Mouse (Mus musculus) testis, postnatal 10 days (tissue): ENCODE results near the gene Atad2b.
"Not testable (repeated sequence)": the region's sequence is repeated elsewhere in the genome, so short reads cannot be mapped to it uniquely, and the experiment has no call there.

Experiments used
- DNase-seq: peaks from one replicate; pipeline ENCODE4 v3.0.0; 2021; ENCODE audit warnings: low spot score

Atad2b gene

DNA sequence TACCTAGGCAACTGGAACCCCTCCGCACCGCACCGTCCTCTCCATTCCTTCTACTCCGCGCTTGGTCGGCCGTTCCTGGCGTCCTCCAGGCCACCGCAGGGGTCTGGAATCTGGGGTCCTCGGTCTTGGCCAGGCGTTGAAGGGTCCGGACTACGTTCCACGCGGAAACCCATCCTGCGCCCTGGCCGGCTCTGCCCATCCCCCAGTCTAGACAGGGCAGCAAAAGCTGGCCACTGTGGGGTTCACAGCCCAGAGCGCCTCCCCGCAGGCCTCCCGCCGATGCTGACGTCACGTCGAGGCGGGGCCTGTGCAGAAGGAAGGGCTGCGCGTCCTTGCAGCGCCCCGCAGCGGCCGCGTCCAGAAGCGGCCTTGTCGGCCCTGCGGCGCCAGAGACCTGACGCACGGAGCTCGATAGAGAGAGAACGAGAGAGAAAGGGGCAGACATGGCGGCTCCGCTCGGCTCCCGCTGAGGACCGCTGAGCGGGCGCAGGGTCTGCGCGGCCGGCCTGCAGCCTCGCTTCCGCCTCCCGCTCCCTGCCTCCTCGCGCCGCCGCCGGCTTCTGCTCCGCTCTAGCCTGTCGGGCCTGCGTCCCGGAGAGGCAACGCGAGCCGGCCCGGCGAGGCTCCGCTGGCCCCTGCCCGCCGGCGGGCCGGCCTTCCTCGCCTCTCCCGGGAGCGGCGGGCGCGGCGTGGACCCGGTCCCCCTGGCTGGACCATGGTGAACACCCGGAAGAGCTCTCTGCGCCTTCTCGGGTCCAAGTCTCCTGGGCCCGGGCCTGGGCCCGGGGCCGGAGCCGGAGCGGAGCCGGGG lies at the start of gene Atad2b:
Gene Atad2b, plus strand, starts transcription at position 360 of the 811 bp plus-strand sequence.
- DNase-seq = peak; percentile 98

DNA sequence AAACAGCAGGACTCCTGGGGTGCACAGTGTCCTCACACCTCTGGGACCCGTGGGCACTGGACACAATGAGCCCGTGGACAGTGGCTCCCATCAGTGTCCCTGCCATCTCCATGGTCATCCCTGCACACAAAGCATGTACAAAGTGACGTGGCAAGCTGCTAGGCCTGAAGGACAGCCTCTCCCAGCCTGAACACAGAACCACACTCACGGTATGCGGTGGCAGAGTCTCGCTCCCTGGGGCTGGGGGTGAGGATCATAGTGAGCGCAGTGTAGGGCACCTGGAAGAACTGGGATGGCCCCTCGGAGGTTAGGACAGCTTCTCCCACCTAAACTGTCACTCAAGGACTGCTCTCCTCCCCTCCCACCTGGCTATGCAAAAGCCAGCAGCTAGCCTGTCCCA lies 48.2 kb upstream of the Atad2b start:
- DNase-seq = no peak

DNA sequence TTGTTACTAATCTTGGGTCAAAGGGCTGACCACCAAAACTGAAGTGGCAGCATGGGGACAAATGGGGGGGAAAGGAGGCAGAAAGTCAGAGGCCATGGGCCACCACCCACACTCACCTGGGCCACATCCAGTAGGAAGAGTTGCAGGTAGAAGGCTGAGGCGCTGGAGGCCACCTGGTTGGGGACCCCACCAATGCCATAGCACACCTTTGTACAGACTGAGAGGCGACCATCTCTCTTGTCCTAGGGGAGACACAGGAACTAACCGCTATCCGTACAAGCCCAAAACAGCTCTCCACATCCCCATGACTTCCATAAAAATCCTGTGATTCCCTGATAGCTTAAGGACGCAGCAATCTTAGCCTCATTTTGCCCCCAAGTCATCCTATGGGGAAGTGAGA lies 45.9 kb upstream of the Atad2b start:
- no peak for DNase-seq

DNA sequence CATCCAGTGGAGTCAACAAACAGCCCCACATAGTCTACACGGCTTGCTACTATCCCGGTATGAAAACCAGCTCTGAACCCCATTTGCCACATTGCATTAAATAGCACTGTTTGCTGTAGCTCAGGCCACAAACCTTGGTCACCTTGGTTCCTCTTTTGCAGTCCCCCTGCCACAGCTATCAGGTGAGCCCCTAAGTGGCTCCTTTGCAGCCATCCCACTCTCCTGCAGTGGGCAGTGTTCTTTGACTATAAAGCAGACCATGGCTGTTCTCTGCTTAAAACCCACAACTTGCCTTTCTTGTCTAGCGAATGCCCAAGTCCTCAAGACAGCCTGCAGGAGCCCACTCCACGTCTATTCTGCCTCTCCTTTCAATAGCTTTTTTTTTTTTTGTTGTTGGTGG lies 44.9 kb upstream of the Atad2b start:
- no peak for DNase-seq

DNA sequence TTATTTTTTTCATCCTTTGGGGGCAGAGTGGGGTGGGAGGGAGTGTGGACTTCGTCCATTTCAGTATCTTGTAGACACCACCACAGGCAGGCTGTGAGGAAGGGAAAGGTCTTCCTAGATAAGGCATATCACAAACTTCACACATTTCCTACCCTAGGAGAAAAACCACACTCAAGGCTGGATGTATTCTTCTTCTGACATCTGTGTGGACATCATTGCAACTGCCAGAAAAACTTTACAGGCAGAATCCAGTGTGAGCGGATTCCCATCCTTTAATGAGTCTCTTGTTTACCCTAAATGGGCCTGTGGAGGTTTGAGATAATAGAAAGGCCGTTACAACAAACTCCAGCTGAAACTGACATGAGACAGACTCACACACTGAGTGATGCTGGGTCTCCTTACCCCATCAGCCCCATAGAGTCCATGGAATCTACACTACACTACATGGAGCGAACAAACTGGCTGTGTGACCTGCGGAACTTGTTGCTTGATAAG lies 44.1 kb upstream of the Atad2b start:
- no peak for DNase-seq

DNA sequence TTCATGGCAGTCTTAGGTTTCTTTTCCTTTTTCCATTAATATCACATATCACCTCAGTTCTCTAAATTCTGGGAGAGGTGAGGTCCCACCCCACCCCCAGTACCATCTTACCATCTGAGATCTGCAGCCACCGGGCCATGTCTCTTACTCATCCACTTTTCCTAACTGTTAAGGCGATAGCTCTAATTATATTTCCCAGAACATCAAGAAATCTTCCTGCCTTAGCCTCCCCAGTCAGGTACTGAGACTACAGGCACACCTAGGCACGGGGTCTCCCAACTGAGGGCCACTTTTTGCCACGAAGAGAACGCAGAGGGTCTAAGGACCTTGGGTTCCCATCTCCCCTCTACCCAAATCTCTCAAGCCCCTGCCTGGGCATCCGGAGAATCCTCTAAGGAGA lies 43.6 kb upstream of the Atad2b start:
- DNase-seq = no peak

DNA sequence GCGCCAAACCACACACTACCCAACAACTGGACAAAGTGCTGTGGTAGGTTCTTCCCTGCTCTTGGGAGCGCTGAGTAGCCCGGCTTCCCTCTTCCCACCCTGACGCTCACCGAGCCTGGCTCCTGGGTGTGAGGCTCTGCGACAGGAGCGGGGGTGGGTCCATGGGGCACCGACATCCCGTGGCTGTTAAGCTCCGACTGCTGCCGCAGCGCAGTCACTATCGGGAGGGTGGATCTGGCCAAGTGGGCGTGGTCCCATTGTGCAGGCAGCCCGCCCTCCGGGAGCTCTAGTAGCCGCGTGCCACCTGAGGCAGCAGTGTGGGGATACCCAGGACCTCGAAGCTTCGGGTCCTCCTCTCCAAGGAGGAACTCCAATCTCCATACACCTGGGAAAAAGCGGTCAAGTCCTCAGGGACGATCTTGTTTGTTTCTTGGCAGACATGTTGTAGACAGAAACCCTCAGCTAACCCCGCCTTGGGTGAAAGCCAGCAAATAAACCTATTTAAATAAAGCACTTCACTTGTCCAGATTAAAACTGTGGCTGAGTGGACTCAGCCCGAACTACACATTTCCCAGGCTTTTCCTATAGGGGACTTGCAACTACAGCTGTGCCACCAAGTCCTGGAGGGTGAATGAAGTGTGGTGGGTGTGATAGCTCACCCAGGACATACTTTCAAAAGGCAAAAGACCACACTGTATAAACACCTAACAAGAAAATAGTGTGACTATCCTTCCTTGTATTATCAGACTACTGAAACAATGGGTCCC lies 42.8 kb upstream of the Atad2b start, which contains the start of gene Mfsd2b:
Gene Mfsd2b, minus strand, starts transcription at position 199 of the 767 bp plus-strand sequence.
- DNase-seq = peak; percentile 75

DNA sequence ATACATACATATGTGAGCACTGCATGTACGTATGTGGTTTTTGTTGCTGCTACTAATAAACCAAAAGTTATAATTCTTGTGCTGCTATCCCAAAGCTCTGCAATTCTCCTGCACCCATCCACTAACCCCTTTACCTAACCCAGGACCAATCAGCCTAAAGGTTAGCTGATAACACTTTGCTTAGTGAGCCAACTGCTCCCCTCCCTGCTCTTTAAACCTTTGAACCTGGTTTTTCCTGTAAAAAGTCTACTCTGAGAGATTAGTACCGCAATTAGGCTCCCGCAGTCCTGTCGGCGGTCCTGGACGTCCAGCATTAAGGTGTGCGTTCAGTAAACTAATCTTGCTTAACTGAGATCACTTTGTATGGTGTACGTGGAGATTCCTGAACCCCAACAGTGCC lies 41.5 kb upstream of the Atad2b start:
- no peak for DNase-seq

DNA sequence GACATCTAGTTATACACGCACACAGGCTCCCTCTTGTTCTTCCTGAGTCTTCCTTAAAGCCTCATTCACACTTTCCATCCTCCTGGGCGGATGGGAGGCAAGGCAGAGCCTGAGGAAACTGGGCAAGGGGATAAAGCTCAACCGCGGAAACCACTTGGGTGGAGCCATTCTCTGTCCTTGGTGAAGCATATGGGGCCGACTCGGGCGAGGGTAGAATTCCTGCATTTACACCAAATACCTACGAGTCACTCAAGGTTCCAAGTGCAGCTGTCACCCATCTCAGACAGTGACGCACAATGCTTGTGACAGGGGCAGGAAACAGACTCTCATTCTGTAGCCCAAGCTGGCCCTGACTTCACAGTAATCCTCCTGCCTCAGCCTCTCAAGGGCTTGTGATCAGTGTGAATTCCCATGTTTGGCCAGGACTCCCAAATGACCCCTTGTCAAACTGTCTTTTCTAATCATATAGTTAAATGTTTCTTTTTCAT lies 38.8 kb upstream of the Atad2b start:
- DNase-seq = no peak

DNA sequence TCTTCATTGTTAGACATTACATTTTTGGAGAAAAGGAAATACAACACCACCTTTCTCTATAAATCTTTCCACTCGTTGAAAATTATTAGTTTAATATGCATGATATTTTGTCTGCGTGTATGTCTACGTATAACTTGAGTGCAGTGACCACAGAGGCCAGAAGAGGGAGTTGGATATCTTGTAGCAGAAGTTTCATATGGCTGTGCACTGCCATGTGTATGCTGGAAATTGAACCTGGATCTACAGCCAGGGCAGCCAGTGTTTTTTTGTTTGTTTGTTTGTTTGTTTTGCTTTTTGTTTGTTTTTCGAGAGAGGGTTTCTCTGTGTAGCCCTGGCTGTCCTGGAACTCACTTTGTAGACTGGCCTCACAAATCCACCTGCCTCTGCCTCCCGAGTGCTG lies 38.1 kb upstream of the Atad2b start:
- DNase-seq = no peak

DNA sequence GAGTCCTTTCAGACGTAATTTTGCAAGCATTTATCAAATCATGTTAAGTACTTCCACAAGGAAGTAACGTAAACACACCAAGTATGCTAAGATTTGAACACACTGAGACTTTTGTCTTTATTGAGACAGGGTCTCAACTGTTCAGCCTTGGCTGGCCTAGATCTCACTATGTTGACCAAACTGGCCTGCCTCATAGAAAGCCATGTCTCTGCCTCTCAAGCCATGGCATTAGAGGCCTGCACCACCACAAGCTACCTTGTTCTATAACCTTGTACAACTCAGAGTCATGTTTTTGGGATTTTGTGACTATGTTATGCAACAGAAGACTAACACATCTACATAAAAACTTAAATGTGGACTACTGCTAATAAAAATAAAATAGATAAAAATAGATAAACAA lies 35.1 kb upstream of the Atad2b start:
- DNase-seq = no peak

DNA sequence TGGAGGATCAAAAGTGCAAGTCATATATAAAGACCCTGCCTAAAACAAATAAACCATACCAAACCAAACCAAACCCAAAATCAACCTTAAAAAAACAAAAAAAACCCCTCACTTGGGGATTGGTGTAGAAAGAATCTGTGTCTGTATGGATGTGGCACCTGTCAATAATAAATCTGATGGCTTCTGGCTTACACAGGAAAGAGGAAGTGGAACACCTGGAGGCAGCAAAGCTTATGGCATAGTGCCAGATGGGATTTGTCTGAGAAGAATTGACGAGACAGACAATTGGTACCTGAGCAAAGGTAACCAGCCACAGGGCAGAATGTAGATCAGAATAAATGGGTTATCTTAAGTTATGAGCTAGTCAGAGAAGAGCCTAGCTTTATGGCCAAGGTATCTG lies 32.1 kb upstream of the Atad2b start:
- DNase-seq = no peak

DNA sequence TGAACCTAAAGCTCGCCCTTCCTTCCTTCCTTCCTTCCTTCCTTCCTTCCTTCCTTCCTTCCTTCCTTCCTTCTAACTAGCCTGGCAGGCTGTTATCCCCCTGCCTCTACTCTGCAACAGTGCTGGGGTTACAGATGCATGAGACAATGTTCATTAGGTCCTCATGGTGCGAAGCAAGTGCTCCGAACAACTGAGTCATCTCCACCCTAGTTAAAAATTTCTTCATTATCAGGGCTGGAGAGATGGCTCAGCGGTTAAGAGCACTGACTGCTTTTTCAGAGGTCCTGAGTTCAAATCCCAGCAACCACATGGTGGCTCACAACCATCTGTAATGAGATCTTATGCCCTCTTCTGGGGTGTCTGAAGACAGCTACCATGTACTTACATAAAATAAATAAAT lies 30.6 kb upstream of the Atad2b start:
- DNase-seq = not testable (repeated sequence)

DNA sequence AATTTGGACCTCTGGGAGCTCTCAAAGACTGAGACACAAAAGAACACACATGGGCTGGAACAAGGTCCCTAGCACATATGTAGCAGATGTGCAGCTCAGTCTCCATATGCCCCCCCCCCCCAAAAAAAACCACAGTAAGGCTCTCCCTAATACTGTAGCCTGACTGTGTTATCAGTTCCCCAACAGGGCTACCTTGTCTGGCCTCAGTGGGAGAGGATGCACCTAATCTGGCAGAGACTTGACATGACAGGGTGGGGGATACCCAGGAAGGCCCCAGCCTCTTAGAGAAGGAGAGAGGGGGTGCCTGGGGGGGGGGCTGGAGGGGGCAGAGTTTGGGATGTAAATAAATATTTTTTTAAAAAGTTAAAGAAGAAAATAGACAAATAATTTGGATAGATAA lies 28.4 kb upstream of the Atad2b start:
- DNase-seq = no peak

DNA sequence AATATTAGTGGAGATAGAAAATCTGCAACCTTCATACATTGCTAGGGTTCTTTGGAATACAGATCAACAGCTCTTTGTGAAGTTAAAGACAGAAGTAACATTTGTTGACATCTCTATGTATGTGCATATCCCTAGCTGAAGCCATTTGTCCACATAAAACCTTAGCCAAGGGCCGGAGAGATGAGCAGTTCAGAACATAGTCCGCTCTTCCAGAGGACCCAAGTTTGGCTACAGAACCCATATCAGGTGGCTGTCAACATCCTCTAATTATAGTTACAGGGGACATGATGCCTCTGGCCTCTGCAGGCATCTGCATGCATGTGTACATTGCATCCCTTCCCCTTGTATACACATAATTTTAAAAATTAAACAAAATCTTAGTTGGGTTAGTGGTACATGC lies 27.9 kb upstream of the Atad2b start:
- no peak for DNase-seq

DNA sequence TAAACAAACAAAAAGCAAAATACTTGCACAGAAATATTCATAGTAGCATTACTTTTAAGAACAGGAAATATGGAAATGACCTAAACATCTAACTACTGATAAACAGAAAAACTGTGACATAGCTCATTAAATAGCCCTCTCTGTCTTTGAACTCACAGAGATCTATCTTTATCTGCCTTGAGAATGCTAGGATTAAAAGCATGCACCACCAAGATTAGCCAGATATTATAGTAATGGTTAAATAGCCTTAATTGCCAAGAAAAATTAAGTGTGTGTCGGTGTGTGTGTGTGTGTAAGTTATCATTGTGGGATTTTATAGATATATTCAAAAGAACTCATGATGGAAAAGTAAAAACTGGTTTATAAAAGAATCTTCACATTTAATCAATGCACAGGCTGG lies 27.3 kb upstream of the Atad2b start:
- no peak for DNase-seq

DNA sequence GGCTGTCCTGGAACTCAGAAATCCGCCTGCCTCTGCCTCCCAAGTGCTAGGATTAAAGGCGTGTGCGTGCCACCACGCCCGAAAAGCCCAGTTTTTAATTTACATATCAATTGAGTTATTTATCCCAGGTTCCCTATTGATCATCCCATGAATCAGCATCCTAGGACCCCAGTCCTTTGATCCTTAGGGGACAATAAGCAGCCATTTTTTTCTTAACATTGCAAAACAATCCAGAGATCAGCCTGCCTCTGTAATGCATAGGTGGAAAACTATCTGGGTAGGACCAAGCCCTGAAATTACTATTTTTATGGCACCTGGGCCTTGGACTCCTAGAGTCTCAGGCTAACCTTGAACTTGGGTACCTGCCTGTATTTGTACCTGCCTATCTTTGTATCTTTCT lies 19.1 kb upstream of the Atad2b start:
- DNase-seq = no peak

DNA sequence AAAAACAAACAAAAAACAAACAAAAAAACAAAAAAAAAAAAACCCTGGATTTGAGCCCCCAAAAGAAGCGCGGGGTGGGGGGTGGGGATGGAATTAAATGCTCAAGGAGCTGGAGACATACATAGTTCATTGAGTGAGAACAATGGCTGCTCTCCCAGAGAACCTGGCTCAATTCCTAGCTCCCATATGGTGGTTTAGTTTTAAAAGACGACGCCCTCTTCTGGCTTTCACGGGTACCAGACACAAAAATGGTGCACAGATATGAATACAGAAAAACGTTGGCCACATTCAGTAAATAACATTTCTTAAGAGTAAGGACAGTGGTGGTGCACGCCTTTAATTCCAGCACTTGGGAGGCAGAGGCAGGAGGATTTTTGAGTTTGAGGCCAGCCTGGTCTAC lies 11.2 kb upstream of the Atad2b start:
- DNase-seq = no peak

DNA sequence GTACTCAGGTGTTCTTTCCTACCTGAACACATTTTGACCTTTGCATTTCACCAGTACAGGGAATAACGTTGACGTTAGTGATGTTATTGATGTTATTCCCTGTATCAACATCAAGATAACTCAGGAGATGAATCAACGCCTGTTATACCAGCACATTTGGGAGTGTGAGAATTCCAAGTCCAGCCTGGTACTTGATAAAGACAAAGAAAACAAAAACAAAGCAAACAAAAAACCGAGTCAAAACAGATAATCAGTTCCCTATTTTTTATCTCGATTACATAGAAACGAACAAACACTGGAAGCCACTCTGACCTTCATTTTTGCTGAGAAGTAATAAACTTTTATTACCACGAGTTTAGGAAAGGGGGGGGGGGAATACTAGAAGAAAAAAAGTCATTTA lies 10.7 kb upstream of the Atad2b start:
- DNase-seq = no peak

DNA sequence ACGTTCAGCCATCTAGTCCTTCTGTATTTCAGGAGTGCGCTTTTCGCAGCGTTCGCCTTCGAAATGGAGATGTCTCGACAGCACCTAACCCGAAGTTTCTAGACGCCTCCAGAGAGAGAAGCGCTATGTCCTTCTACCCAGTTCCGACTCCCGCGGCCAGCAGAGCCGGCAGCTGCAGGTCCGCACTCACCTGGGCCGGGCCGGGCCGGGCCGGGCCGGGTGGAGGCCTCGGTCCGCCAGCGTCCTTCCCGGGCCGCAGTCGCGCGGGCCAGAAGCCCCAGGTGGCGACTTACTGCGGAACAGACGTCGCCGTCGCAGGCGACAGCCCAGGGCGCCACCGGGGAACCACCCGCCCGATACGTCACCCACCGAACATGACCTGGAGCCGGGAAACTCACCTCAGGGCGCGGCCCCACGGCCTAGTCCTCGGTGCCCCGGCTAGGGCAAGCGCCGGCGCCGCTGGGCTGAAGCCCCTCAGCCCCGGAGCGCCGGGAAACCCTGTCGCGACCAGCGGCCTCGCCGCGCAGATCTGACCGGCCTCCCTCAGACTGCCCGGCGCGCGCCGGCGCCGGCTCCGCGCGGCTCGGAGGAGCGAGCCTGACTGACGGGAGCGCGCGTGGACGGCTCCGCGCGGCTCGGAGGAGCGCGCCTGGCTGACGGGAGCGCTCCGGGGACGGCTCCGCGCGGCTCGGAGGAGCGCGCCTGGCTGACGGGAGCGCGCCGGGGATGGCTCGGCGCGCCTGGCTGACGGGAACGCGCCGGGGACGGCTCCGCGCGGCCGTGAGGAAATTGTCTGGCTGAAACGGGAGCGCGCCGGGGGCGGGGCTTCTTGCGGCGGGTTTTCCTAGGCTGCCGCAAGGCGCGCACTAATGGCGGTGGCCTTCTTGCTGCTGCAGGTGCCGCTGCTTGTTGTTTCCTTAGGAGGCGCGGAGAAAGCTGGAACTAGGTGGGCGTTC lies 9.9 kb upstream of the Atad2b start, which contains the start of gene Ubxn2a:
Gene Ubxn2a, minus strand, starts transcription at position 755 of the 956 bp plus-strand sequence.
- peak; percentile 98 for DNase-seq

DNA sequence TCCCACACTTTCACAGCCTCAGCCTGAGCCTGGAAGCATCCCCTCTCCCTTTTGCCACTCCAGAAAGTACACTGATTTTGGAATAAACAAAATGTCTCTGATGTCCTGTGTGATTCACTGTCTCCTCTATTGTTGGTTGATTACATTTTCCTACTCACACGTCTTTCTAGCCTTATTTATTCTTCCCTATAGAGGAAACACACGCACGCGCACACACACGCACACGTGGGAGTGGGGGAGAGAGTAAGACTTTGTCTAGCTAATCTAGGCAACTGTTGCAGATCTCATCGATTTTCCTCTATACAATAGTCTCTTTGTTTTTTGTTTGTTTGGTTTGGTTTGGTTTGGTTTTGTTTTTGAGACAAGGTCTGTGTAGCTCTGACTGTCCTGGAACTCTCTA lies 8.8 kb upstream of the Atad2b start:
- no peak for DNase-seq

DNA sequence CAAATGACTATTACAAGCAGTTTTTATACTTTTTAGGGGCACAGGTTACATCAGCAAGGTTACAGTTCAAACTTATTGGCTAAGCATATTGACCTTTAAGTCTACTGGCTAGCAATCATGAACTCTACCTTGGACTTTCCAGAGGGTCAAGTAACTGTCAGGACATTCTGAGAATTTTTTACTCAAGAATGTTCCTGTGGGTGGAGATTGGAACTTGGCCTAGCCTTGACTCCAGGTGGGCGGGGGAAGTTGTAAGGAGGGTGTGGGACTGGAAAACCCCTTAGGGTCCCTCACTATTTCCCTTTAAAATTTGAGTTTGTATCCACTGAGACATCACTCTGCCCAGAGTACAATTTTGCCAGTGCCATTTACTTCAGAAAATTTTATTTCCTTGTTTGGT lies 6.7 kb upstream of the Atad2b start:
- DNase-seq = not testable (repeated sequence)
